Mouse (Mus musculus) C2C12 (cell line): ENCODE measurements around the gene Lhx3.

Source experiments
- CTCF ChIP-seq: IDR thresholded peaks from one replicate; pipeline ENCODE4 v1.5.1; 2011; ENCODE audit not compliant: control insufficient read depth, insufficient read depth, insufficient read length
- FOSL1 ChIP-seq: IDR thresholded peaks from one replicate; pipeline ENCODE4 v1.8.0; 2011; ENCODE audit warnings: mild to moderate bottlenecking, low read length; ENCODE audit not compliant: poor library complexity, insufficient read depth, severe bottlenecking

DNA sequence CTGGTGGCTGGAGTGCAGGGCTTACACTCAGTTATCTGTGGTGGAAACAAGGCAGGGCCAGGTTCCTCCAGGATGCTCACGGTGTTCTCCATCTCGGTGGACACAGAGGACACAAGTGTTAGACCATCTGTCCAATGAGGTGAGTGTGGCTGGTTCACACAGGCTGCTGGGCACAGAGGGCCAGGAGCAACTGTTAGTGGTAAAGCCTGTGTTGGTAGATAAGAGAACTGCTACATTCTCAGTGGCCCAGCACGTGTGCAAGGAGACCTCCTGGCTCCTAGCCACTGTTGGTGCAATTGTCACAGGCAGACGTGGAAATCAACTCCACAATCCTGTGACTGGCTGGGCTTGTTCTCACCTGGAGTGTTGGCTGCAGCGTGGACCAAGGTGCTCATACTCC, 53.5 kb downstream of the Lhx3 start:
- TF ChIP-seq CTCF (no peak), FOSL1 (no peak)
